Mouse (Mus musculus) kidney, postnatal 25 days (tissue): ENCODE measurements around the gene Vti1b.
A peak's percentile ranks its signal among the peaks of the same experiment; 100 is the strongest.

Source experiments
- DNase-seq, 2 experiments: peaks; one replicate each; pipeline ENCODE4 v3.0.0; 2021; ENCODE audit warnings: mixed read lengths in 2 of 2

The Vti1b gene

DNA sequence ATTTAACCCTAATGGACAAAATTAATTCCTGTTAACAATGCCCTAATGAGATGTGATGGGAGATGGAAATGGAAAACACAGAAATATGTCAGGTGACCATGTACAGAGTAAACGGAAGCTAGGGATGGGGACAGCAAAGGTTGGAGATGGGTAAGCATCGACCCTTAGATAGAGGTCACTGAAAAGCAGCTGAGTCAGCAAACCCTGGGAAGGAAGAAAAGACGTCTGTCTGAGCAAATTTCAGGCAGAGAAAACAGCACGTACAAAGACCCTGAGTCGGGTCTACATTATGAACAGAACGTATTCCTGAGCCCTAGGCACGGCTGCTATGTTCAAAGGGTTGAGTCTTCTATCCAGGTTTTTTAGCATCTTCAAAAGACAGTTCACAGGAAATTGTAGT lies 35.5 kb downstream of the Vti1b start:
- no peak for DNase-seq

DNA sequence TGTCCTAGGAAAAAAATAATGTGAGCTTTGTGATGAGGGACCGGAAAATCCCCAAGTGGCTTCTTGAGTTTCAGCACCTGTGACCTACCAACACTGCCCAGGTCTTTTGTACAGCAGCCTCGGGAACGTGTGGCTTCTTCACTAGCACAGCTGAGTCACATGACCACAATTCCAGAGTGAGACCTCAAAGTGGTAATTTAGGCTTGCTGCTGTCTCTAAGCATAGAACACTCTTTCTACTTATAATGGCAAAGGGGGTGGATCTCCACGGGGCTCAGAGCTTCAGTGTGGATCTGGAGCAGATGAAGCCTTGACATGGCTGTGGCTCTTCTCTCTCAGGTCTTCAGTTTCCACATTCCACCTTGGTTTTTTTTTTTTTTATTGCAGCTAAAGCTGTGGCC lies 37.4 kb downstream of the Vti1b start:
- DNase-seq: peak in 1 of 2 experiments; percentile 2

DNA sequence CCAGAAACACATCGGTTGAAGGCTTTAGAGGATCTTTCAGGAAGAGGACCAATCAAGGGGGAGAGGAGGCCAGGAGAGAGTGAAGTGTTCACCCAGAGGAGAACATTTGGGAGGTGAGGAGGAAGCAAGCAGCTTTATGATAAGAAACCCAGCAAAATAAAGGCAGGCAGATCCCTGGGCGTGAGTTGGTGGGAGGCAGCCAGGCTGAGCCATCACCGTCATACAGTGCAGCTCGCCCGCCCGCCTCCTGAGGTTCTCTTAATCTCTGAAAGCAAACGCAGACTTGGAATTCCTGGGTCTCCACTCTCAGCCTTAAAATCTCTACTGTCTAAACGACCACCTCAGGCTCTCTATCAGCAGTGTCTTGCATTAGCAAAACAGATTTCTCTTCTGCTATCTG lies 37.8 kb downstream of the Vti1b start:
- DNase-seq: no peak

DNA sequence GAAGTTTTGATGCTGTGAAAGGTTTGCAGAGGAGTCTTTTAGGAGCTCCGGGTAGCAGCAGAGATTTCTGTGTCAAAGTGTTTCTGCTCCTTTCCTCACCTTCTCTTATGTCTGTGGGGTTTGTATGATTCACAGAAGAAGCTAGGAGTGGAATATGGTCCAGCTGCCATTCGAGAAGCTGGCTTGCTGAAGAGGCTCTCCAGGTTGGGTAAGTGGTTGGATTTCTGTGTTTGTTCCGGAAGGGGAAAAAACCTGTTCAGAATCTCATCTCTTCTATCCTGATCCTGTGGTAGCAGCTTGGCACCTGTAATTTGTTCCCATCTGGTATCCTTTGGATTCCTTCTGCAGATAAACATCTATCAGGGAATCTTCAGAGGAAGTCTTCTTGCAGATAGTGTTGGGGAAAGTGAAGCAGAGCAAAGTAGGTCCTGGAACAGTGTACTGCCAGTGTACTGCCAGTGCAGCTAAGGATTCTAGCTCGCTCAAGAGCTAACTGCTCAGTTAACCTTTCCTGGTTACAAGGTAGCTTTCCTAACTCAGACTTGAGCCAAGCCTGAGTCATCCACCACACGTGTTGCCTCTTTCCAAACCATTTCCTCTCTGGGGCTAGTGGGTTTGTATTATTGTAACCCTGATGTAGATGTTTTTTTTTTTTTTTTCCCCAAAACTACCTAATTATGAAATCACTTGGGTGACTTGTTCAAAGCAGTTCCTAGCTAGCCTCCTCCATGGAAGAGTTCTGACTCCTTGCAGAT lies 40.6 kb downstream of the Vti1b start:
- DNase-seq: no peak

DNA sequence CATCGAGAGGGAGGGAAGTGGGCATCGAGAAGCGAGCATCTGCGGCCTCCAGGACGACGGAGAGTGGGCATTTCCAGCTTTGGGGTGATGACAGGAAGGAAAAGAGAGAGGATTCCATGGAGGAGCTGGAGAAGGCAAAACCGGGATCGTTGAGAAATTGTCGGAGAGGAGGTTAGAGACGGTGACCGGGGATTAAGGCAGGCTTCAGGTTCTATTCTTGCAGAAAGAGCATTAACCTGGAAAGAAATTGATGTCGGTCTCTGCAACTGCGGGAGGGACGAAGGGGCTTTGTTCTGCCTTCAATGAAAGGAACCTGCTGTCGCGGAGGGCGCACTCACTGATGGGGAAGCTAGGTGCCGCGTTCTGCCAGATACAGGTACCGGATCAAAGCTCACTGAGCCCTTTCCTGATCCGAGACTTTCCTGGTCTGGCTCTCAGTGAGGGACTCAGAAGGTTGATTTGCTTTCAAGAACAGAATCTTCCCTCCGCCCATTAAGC lies 41.2 kb downstream of the Vti1b start:
- DNase-seq: no peak

DNA sequence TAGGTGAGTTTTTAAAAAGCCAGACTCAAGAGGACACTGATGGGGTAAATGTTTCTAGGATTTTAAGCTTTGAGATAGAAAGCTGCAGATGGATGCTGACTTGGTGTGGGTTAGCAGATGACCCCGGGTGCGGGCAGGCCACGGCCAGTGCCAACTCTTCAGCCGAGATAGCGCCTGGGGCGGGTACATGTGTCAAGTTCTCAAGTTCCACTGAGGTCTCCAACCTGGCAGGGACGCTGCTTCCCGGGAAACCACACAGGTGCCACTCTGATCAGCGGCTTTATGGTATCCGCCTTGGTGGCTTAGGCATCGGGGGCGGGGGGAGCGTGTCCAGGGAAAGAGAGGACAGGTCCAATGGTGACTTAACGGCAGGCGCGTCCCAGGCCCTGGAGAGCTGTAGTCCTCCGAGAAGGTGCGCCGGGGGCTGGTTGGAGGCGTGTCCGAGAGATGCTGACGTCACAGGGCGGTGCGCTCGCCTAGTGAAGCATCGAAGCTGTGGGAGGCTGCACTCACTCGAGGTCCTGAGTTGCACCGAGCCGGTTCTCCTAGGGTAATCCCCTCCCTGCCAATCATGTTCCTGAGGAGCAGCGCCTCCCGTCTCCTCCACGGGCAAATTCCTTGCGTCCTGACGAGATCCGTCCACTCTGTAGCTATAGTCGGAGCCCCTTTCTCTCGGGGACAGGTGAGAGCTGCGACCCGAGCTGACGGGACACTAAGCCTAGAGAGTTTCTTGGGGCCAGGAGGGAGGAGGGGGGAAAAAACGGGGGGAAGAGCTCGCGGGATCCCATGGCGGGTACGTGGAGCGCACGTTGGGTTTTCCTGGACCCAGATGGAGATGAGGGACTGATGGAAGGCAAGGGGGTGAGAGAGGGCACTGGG lies 41.9 kb downstream of the Vti1b start, which contains the start of gene Arg2:
Gene Arg2 (plus strand): TSS at position 479 of the 879 bp plus-strand sequence.
- peak; percentile 84 to 92 for DNase-seq

DNA sequence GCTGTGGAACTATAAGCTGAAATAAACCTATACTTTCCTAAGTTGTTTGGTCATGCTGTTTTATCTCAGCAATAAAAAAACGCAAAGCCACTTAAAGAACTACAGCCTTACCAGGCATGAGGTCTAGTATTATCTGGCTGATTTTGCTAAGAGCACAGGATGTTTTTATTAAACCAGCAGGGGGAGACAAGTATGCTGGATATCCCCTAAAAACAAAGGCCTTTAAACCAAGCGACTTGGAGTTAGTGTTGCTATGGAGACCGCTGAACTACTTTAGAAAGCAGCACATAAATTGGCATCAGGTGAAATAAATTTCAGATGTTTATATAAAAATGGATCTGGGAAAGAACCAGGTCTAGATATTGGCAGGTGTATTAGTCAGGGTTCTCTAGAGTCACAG lies 49.6 kb downstream of the Vti1b start:
- no peak for DNase-seq

DNA sequence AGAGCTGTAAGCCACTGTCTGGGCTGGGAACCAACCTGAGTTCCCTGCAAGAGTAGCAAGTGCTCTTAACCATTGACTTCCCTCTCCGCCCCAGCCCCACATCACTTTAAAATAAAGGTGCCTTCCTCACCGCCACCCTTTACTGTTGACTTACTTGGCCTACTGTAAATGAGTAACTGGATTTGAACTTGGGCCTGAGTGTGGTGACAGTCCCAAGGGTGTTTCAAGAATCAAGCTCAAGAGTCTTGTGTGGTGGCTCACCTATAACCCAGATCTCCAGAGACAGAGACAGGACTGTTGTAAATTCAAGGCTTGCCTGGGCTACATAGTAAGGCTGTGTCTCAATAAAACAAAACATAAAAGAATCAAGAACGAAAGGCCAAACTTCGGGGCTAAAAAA lies 53.5 kb downstream of the Vti1b start:
- DNase-seq: peak; percentile 20 to 42
